Mouse (Mus musculus): Measurements from ENCODE around the gene Hist1h4b. TPM values are rescaled to one million over a fixed set of nuclear protein-coding genes. Genes with fewer than 3 reads are reported as not detected.
"Not testable (repeated sequence)": the region's sequence is repeated elsewhere in the genome, so short reads cannot be mapped to it uniquely, and the experiment has no call there.

Hist1h4b gene
- polyA plus RNA-seq, 1 experiment: 0.94 TPM

- DNase-seq (ENCODE audit: low spot score): no peak
Measured at GRCm38 (mm10) chr13:23757211-23757773, 479 bp downstream of the Hist1h4b start.

GRCm38 (mm10) chr13:23757921-23758320 is 1.1 kb downstream of the Hist1h4b start:
- DNase-seq (ENCODE audit: low spot score): no peak

DNA sequence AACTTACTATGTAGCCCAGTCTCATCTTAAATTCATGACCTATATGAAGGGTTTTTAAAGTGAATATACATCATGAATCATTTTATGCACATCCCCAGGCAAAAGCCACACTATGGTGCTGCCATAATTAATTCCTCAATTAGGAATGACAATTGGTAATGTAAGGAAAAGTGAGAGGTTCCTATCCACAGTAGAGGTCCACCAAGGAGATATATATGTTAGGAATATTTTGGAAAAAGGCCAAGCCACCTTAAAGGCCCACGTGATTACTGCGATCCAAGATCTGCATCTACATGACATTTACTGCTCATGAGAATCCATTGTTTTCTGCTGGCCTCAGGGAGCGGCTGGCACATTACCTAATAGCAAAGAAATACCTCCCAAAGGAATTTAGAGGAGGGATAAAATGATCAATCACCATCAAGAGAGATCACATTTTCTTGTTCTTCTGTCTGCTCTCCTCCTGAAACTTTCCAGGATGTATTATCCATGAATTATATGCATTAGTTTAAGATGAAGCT is 2.5 kb downstream of the Hist1h4b start:
- no peak for DNase-seq (ENCODE audit: low spot score)

GRCm38 (mm10) chr13:23759916-23760239 is 3.1 kb downstream of the Hist1h4b start:
- no peak for DNase-seq (ENCODE audit: low spot score)

DNA sequence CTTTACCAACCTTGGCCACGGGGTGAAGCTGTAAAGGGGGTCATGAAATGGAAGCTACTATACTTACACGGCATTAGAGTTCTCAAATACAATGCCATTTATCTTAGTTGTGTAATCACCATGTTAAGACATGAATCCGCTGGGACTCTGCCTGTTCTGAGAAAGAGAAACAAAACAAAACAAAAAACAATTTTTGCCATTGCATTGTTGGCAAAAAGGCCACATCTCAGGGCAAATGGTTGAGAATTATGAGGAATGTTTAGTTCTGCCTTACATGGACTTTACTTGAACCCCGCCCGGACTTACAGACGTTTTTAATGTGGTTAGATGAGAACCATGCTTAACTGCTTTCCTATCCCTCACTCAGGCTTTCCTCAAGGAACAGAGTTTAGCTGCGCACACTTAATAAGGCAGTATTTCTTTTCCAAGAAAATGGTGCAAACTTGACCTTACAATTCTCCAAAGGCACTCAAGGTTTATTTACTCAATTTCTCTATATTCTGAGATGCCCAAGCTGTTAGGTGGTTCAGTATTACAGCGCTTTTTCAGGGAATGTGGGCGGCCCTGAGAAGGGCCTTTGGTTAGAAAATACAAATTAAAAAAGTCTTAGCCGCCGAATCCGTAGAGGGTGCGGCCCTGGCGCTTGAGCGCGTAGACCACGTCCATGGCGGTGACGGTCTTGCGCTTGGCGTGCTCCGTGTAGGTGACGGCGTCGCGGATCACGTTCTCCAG is 3.6 kb downstream of the Hist1h4b start:
- DNase-seq (ENCODE audit: low spot score): no peak

DNA sequence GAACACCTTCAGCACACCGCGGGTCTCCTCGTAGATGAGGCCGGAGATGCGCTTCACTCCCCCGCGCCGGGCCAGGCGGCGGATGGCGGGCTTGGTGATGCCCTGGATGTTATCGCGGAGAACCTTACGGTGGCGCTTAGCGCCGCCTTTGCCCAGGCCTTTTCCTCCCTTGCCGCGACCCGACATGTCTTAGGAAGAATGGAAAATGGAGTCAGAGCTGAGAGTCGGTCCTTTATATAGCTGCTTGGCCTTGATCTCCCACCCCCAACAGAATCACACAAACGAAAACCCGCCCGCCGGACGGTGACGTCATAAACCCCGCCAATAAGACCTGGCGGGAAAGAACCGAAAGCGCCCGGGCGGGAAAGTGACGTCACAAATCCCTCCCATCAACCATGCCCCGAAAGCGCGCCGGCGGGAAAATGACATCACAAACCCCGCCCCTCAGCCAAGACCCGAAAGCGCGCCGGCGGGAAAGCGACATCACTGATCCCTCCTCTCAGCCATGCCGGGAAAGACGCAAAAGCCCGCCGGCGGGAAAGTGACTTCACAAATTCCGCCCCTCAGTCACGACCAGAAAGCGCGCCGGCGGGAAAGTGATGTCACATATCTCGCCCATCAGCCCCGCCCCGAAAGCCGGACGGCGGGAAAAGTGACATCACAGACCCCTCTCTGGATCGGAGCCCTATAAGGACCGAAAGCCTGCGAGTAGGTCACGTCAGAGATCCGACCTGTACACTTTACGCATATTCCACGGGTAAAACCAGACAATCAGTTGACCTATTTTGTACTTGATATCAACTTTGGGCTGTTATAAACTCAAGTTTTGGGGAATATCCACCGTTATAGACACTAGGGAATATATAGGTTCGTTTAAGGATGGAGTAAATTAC is 4.4 kb downstream of the Hist1h4b start, which contains the start of gene Hist1h4a:
Gene Hist1h4a (minus strand): TSS at position 259 of the 893 bp plus-strand sequence.
- DNase-seq (ENCODE audit: low spot score): peak; percentile 86

DNA sequence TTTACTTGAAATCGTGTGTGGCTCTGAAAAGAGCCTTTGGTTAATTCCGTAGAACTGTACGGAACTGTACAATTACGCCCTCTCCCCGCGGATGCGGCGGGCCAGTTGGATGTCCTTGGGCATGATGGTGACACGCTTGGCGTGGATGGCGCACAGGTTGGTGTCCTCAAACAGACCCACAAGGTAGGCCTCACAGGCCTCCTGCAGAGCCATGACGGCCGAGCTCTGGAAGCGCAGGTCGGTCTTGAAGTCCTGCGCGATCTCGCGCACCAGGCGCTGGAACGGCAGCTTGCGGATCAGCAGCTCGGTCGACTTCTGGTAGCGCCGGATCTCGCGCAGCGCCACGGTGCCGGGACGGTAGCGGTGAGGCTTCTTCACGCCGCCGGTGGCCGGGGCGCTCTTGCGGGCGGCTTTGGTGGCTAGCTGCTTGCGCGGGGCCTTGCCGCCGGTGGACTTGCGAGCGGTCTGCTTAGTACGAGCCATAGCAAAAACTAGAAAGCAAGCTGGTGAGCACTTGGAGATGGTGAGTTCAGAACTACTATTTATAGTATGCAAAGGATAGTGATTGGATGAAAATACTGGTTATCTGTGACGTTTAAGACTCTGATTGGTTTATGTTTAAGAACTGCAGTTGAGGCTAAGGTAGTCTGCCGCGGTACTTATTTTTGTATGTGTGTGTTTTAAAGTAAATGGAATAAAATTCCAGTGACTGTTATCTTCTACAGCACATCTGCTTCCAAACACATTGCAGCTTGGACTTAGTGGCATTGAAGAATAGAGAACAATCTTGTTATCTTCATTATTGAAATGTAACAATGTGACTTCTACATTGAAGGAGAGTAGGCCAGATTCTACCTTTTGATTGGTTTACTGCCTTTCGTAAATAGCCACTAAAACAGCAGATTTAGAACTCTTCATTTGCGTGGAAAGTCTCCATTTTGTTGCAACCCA is 5.3 kb downstream of the Hist1h4b start, which contains the start of gene Hist1h3a:
Gene Hist1h3a (minus strand): TSS at position 516 of the 951 bp plus-strand sequence.
- peak; percentile 42 for DNase-seq (ENCODE audit: low spot score)

- no peak for DNase-seq (ENCODE audit: low spot score)
Measured at GRCm38 (mm10) chr13:23763242-23763585, 6.4 kb downstream of the Hist1h4b start.

DNA sequence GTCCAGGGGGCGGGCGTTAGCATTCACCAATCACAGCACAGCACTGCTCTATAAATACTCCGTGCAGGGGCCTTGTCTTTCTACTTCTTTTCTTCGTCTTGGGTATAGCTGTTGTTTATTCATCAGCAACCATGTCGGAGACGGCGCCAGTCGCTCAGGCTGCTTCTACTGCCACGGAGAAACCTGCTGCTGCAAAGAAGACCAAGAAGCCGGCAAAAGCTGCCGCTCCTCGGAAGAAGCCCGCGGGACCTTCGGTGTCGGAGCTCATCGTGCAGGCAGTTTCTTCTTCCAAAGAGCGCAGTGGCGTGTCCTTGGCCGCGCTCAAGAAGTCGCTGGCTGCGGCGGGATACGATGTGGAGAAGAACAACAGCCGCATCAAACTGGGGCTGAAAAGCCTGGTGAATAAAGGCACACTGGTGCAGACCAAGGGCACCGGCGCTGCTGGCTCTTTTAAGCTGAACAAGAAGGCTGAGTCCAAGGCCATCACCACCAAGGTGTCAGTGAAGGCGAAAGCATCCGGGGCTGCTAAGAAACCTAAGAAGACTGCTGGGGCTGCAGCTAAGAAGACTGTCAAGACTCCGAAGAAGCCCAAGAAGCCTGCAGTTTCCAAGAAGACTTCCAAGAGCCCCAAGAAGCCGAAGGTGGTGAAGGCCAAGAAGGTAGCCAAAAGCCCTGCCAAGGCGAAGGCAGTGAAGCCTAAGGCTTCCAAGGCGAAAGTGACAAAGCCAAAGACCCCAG is 6.9 kb downstream of the Hist1h4b start, which contains the start of gene Hist1h1a:
Gene Hist1h1a (plus strand): TSS at position 81 of the 738 bp plus-strand sequence.
- DNase-seq (ENCODE audit: low spot score): peak; percentile 60

DNA sequence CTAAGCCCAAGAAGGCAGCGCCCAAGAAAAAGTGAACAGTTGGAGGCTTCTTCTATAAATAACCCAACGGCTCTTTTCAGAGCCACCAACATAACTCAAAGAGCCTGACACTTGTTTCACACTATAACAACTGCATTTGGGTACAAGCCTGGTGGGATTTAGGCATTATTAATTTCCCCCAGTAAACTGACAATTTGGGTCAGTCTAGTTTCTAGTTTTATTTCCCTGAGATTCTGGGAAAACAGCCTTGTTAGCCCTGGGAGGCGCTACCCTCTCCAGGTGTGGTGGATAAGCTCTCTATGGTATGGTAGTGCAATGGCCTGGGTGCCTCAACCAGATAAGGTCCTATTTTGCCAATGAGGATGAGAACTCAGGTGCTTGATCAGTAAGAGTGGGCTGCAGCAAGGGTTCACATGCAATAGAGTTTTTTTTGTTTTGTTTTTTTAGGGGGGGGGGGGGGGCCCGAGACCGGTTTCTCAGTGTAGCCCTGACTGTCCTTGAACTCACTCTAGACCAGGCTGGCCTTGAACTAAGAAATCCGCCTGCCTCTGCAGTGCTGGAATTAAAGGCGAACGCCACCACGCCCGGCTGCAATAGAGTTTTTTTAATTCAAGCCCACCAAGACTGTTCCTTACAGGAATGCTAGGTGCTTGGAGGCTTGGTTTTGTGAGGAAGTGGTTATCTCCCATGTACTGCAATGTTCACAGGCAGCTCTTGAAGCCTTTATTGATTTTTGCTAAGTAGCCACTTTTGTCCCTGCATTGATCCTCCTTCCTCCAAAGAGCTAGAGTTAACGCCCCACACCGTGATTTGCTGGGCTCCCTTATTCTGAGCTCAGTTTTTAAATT is 7.7 kb downstream of the Hist1h4b start:
- no peak for DNase-seq (ENCODE audit: low spot score)

GRCm38 (mm10) chr13:23765172-23765513 is 8.3 kb downstream of the Hist1h4b start:
- DNase-seq (ENCODE audit: low spot score): no peak

- no peak for DNase-seq (ENCODE audit: low spot score)
Measured at GRCm38 (mm10) chr13:23766772-23767171, 10.0 kb downstream of the Hist1h4b start.

DNA sequence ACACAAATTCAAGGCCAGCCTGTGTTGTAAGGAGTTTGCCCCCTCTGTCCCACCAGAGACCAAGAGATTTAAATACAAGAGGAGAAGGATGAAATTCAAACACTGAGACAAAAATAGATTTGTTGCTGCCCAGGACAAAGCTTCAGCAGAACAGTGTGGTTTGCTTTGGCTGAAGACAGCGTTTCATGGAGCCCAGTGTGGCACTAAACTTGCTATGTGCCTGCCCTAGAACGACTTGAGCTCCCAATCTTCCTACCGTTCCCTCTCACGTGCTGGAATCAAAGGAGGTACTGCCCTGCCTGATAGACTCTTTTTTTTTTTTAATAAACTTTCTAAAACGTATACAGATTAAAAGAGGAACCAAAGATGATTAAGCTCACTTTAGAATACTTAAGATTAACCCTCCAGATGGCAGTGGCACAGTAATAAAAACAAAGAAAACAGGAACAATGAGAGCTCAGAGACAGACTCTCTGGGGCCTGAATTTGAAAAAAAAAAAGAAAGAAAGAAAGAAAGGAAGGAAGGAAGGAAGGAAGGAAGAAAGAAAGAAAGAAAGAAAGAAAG is 12.1 kb downstream of the Hist1h4b start:
- no peak for DNase-seq (ENCODE audit: low spot score)

DNA sequence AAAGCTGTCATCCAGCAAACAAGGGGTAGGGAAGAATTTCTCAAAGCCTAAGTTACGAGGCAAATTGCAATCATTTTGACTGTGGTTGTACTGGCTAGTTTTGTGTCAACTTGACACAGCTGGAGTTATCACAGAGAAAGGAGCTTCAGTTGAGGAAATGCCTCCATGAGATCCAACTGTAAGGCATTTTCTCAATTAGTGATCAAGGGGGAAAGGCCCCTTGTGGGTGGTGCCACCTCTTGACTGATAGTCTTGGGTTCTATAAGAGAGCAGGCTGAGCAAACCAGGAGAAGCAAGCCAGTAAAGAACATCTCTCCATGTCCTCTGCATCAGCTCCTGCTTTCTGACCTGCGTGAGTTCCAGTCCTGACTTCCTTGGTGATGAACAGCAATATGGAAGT is 12.8 kb downstream of the Hist1h4b start, which contains the start of gene Trim38:
Gene Trim38 (plus strand): TSS at position 301 of the 400 bp plus-strand sequence.
- not testable (repeated sequence) for DNase-seq (ENCODE audit: low spot score)

- DNase-seq (ENCODE audit: low spot score): no peak
Measured at GRCm38 (mm10) chr13:23772561-23773313, 15.9 kb downstream of the Hist1h4b start.

- DNase-seq (ENCODE audit: low spot score): no peak
Measured at GRCm38 (mm10) chr13:23778339-23778738, 21.5 kb downstream of the Hist1h4b start.

- DNase-seq (ENCODE audit: low spot score): no peak
Measured at GRCm38 (mm10) chr13:23779025-23779424, 22.2 kb downstream of the Hist1h4b start.

DNA sequence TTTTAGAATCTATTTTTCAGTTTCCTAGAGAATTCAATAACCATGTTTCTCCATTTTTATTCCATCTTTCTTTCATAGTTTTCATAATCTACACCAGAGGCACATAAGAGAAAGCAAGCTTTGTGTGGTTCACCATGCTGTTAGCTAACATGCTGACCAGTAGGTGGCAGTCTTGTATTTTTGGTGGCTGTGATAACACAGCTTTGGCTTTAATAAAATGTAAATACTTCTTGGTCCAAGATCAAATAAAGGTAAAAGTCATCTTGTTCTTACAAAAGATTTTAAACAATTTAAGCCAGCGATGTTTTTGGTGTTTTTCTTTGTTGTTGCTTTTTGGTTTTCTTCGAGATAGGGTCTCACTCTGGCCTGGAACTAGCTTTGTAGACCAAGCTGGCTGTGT is 35.7 kb downstream of the Hist1h4b start:
- no peak for DNase-seq (ENCODE audit: low spot score)
